In genomic region chr3:85573864-85574830, GRCm38 (mm10) we compare ENCODE assay signal across 8 mouse cellular contexts. TPM values are rescaled to one million over a fixed set of nuclear protein-coding genes. Genes with fewer than 3 reads are reported as not detected.
DNase-seq lines count a peak whose midpoint lies in the region; ATAC-seq lines count a peak whose summit lies in the region.

Gene Gatb (plus strand): TSS chr3:85574119.

- H3K9me3 ChIP-seq in intestine, embryonic 14.5 days (ENCODE audit: control insufficient read depth, low read length): no peaks in the 10 kb centered on the region

- peak; percentile 99 for ATAC-seq in intestine, embryonic 14.5 days (replicated peaks; ENCODE audit: low FRiP score, low TSS enrichment, low read depth)

- peak within 1 kb of the TSS; percentile 83 for H3K4me3 ChIP-seq in intestine, embryonic 14.5 days (ENCODE audit: low read depth, low read length)

- H3K4me1 ChIP-seq in intestine, embryonic 14.5 days (replicated peaks; ENCODE audit: control insufficient read depth, insufficient read depth, low read length): peaks cover 3% of the 10 kb centered on the region; the same call in 1 of the 2 replicates

- no peaks in the 10 kb centered on the region for H3K27me3 ChIP-seq in intestine, embryonic 14.5 days (replicated peaks; ENCODE audit: control insufficient read depth, insufficient read depth, low read length)

- WGBS in intestine, embryonic 14.5 days: 3% methylated on average over 41 of the region's 41 CpGs

- H3K27ac ChIP-seq in intestine, embryonic 14.5 days (ENCODE audit: low read depth): peak within 1 kb of the TSS; percentile 55; the same call in 1 of the 2 replicates

- intact Hi-C loops in left cerebral cortex, postnatal 14 days (cut with DNase I): loop anchor here (5.0 to 10.0 kb wide), 3 partner anchors 197 to 561 kb away; no protein-coding TSS in a partner anchor

- peak within 1 kb of the TSS; percentile 87 for H3K4me2 ChIP-seq in intestine, embryonic 14.5 days (ENCODE audit: low read length)

- H3K9ac ChIP-seq in intestine, embryonic 14.5 days (ENCODE audit: low read length): peak within 1 kb of the TSS; percentile 80

- no peaks in the 10 kb centered on the region for H3K36me3 ChIP-seq in intestine, embryonic 14.5 days (ENCODE audit: control insufficient read depth, insufficient read depth, low read length)

- DNase-seq in adrenal gland, adult 18-20 months (ENCODE audit: low spot score in 2 of 2): peak; percentile 98
- DNase-seq in embryo, embryonic 11 days: peak; percentile 98
- peak; percentile 98 for DNase-seq in gastrocnemius, postnatal 25 days
- peak; percentile 98 for DNase-seq in intestine, embryonic 14.5 days (ENCODE audit: low spot score)
- peak; percentile 99 to 100 for DNase-seq in left cerebral cortex, postnatal 14 days (ENCODE audit: low spot score in 2 of 2)
- peak; percentile 99 for DNase-seq in mesoderm, embryonic 11.5 days (ENCODE audit: low read depth, low spot score)
- peak; percentile 99 for DNase-seq in right cerebral cortex, postnatal 36 days (ENCODE audit: low spot score in 2 of 2)
- DNase-seq in yolk sac, embryonic 10.5 days (ENCODE audit: low spot score): peak; percentile 97

RNA-seq across cellular contexts. Expression of gene Gatb, which starts in this region (rescaled TPM):
- 10 to 100 TPM; 47.1 to 52.0 TPM for total RNA-seq in adrenal gland, adult 18-20 months (2021)
- total RNA-seq in gastrocnemius, postnatal 25 days (2021): 10 to 100 TPM; 13.7 to 16.8 TPM
- polyA plus RNA-seq in intestine, embryonic 14.5 days (2014; fragmentation: Nextera tagmentation; extraction: Ambion mirVana): 27.2 and 30.1 TPM in 2 replicates
- 10 to 100 TPM; 19.7 to 21.2 TPM for total RNA-seq in left cerebral cortex, postnatal 14 days (2021)

Comparison
In these comparisons a context has a peak if more than half of its experiments do, and no peak if none do; other contexts are left out.
1. Peak in every context shown above with its lines: DNase-seq, ATAC-seq, H3K4me3 ChIP-seq and H3K27ac ChIP-seq.